Mouse (Mus musculus) forebrain, embryonic 12.5 days (tissue): ENCODE results near the gene Phb. TPM values are rescaled to one million over a fixed set of nuclear protein-coding genes. Genes with fewer than 3 reads are reported as not detected.
"Not testable (repeated sequence)": the region's sequence is repeated elsewhere in the genome, so short reads cannot be mapped to it uniquely, and the experiment has no call there.

Experiments
- ATAC-seq: fragments of 200-750 bp; cut with Nextera tagmentation; 2 replicates; pipeline ENCODE4 v1.8.0; 2017; ENCODE audit warnings: moderate TSS enrichment; ENCODE audit not compliant: low FRiP score
- H3K27ac ChIP-seq: fragments of 300-500 bp; sonication (generic); 2 replicates; pipeline ENCODE4 v1.5.1; 2016; ENCODE audit warnings: mild to moderate bottlenecking
- H3K27me3 ChIP-seq: fragments of 300-500 bp; sonication (generic); 2 replicates; pipeline ENCODE4 v1.6.1; 2016; ENCODE audit warnings: mild to moderate bottlenecking
- H3K36me3 ChIP-seq: fragments of 300-500 bp; sonication (generic); replicated peaks from 2 replicates; pipeline ENCODE4 v1.6.1; 2016; ENCODE audit warnings: mild to moderate bottlenecking
- H3K4me1 ChIP-seq: fragments of 300-500 bp; sonication (generic); 2 replicates; pipeline ENCODE4 v1.6.1; 2016
- H3K4me2 ChIP-seq: fragments of 300-500 bp; sonication (generic); 2 replicates; pipeline ENCODE4 v1.6.1; 2016; ENCODE audit warnings: mild to moderate bottlenecking, moderate library complexity
- H3K4me3 ChIP-seq: fragments of 300-500 bp; sonication (generic); replicated peaks from 2 replicates; pipeline ENCODE4 v1.5.1; 2016; ENCODE audit warnings: mild to moderate bottlenecking
- H3K9ac ChIP-seq: fragments of 300-500 bp; sonication (generic); 2 replicates; pipeline ENCODE4 v1.6.1; 2016; ENCODE audit warnings: mild to moderate bottlenecking
- H3K9me3 ChIP-seq: fragments of 300-500 bp; sonication (generic); 2 replicates; pipeline ENCODE4 v1.6.1; 2016
- WGBS: fragments of 180-500 bp; shearing (Covaris S2); methylation state at CpG from one replicate; pipeline ENCODE4 v1.1.7; 2016; 5-methylcytosine and 5-hydroxymethylcytosine counted together
- polyA plus RNA-seq: library from polyadenylated mRNA; unstranded; fragments of >200 nt; fragmentation: Nextera tagmentation; extraction: Ambion mirVana; gene quantifications from 2 replicates; pipeline ENCODE4 v1.2.1, GENCODE M21; 2016

Phb gene
- polyA plus RNA-seq, 1 experiment from 2014 or later = 169 TPM

DNA sequence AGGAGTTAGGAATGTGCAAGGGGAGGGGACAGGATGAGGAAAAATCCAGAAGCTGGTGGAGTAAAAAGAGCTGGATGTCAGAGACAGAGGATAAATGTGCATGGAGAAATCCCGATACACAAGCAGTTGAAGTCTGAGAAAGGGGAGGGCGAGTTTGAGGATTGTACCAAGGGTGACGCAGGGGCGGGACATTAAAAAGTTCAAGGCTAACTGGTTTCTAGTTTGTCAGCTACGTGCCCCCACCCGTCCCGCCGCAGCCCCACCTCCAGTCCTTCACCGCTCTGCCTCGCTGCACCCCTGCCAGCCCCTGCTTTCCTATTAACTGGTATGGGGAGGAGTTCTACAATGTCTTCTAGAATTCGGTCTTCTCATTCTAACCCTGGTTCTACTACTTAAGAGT, 420 bp downstream of the Phb start:
- no peaks in the 10 kb centered on the region for H3K27me3 ChIP-seq
- peak overlapping the region; percentile 71 for H3K4me3 ChIP-seq
- WGBS = 4% methylated on average over 11 of the region's 11 CpGs
- no peaks in the 10 kb centered on the region for H3K9me3 ChIP-seq
- H3K27ac ChIP-seq = no peak overlapping the region
- peaks cover 13% of the 10 kb centered on the region for H3K4me1 ChIP-seq
- peak; percentile 42 for ATAC-seq
- peaks cover 38% of the 10 kb centered on the region for H3K36me3 ChIP-seq
- H3K9ac ChIP-seq = peak overlapping the region; percentile 59
- H3K4me2 ChIP-seq = peak overlapping the region; percentile 87

GRCm38 (mm10) chr11:95668086-95668485, 1.3 kb downstream of the Phb start:
- not testable (repeated sequence) for H3K27me3 ChIP-seq, H3K27ac ChIP-seq, ATAC-seq, H3K4me2 ChIP-seq, H3K4me3 ChIP-seq, H3K9ac ChIP-seq, H3K9me3 ChIP-seq
- Histone ChIP-seq H3K36me3 (peaks cover 44% of the 10 kb centered on the region), H3K4me1 (peaks cover 13% of the 10 kb centered on the region)
- 90% methylated on average over 7 of the region's 7 CpGs for WGBS

DNA sequence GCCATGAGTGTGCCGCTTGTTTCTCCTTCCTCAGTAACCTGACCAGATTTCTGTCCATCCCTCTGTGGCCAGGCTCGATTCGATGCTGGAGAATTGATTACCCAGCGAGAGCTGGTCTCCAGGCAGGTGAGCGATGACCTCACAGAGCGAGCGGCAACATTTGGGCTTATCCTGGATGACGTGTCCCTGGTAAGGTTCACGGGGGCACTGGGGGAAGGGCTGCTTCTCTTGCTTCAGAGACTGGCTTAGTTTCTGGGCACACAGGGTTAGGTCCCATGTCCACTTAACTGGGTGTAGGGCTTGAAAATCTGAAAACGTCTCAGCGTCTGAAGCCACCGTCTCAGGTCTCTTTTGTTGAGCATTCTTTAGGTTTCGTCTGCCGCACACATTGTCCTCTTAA, 8.7 kb downstream of the Phb start:
- Histone ChIP-seq H3K4me1 (peaks cover 10% of the 10 kb centered on the region), H3K4me3 (no peak overlapping the region), H3K27me3 (no peaks in the 10 kb centered on the region), H3K4me2 (no peak overlapping the region), H3K9ac (no peak overlapping the region), H3K36me3 (peaks cover 77% of the 10 kb centered on the region), H3K9me3 (no peaks in the 10 kb centered on the region), H3K27ac (0 out of 2 replicates have a peak overlapping the region, but pooled peaks have one; percentile 25)
- no peak for ATAC-seq
- 90% methylated on average over 14 of the region's 14 CpGs for WGBS

DNA sequence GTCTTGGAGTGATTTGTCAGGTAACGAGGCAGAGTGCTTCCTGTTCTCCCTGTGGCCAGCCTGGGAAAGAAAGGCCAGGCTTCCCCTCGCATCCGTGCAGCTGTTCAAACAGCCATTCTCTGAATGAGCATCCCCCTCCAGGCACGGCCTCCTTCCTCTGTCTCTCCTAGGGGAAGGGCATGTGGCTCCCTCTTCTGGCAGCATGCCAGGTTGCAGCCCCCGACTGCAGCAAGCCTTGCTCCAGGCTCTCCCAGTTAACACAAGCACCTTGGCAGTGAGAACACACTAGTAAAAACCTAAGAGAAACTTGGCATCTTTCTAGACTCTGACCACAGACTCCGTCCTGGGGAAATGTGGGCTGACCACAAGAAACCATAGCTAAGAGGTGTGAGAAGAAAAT, 9.6 kb downstream of the Phb start:
- H3K27me3 ChIP-seq = no peaks in the 10 kb centered on the region
- peaks cover 77% of the 10 kb centered on the region for H3K36me3 ChIP-seq
- peak; percentile 30; the same call in 1 of the 2 replicates for ATAC-seq
- 18% methylated on average over 6 of the region's 6 CpGs for WGBS
- no peaks in the 10 kb centered on the region for H3K9me3 ChIP-seq
- H3K4me3 ChIP-seq = no peak overlapping the region
- H3K4me2 ChIP-seq = no peak overlapping the region
- H3K9ac ChIP-seq = no peak overlapping the region
- 0 out of 2 replicates have a peak overlapping the region, but pooled peaks have one; percentile 25 for H3K27ac ChIP-seq
- peaks cover 10% of the 10 kb centered on the region for H3K4me1 ChIP-seq

DNA sequence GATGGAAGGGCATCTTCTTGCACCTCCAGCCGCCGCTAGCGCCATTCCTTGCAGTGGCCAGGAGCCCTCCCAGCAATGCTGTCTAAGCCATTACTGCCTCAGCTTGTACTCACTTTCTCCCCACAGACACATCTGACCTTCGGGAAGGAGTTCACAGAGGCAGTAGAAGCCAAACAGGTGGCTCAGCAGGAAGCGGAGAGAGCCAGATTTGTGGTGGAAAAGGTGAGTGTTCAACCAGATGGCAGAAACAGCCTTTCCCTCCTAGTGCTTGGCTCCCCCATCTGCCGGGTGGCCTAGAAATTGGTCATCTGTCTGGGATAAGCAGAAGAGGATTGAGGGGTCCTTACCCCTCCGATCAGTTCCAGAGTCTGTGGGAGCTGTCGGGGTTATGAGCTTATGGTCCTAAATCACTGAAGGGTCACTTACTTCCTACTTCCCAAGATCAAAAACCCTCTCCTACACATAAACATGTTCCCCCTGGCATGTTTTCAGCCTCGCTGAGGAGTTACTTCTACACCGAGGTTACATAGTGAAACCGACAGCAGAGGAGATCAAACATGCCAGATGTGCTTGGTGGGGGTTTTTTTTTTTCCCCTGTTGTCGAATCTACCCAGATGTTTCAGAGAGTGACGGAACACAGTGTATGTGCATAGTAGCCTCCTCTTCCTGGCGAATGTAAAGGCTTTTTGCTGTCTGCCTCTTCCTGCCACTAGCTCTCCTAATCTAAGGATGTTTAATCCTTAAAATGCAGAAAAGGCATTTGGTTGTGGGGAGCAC, 11.4 kb downstream of the Phb start:
- ATAC-seq = no peak
- Histone ChIP-seq H3K27me3 (no peaks in the 10 kb centered on the region), H3K27ac (no peak overlapping the region), H3K36me3 (peaks cover 74% of the 10 kb centered on the region), H3K4me3 (no peak overlapping the region), H3K9me3 (no peaks in the 10 kb centered on the region), H3K9ac (no peak overlapping the region), H3K4me1 (peaks cover 10% of the 10 kb centered on the region), H3K4me2 (no peak overlapping the region)
- 93% methylated on average over 14 of the region's 14 CpGs for WGBS

DNA sequence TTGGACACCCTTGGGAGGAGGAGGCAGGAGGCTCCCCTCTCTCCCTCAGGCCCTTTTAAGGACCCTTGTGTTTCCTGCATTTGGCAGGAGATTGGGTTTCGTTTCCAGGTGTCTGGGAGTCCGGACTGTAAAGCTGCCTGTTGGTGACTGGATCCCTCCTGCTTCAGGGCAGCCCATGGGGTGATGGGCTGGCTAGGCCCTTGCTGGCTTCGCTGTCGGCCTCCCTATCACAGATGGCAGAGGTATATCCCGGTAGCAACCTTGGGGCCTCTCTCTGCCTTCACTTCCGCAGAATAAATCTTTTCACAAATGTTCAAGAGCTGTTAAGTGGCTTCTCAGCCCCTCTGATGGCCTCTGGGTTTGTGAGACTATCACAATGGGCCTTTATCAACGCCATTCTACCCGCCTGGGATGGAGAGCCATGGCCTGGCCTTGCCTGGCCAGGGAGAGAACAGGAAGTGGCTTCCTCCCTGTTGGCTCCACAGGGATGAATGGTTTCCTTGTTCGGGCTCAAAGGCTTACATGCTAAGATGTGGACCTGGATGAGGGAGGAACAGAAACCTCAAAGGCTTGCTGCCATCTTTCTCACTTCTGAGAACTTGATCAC, 15.3 kb downstream of the Phb start:
- 60% methylated on average over 9 of the region's 9 CpGs for WGBS
- H3K4me1 ChIP-seq = no peaks in the 10 kb centered on the region
- H3K9ac ChIP-seq = no peak overlapping the region
- no peak for ATAC-seq
- H3K4me2 ChIP-seq = no peak overlapping the region
- H3K27me3 ChIP-seq = no peaks in the 10 kb centered on the region
- peak overlapping the region; percentile 33; the same call in 1 of the 2 replicates for H3K27ac ChIP-seq
- no peak overlapping the region for H3K4me3 ChIP-seq
- peaks cover 49% of the 10 kb centered on the region for H3K36me3 ChIP-seq
- no peaks in the 10 kb centered on the region for H3K9me3 ChIP-seq

- Histone ChIP-seq H3K4me1 (no peaks in the 10 kb centered on the region), H3K4me2 (no peak overlapping the region), H3K9me3 (no peaks in the 10 kb centered on the region), H3K36me3 (peaks cover 40% of the 10 kb centered on the region), H3K9ac (no peak overlapping the region), H3K4me3 (no peak overlapping the region), H3K27ac (no peak overlapping the region), H3K27me3 (no peaks in the 10 kb centered on the region)
- ATAC-seq = no peak
- 87% methylated on average over 3 of the region's 3 CpGs for WGBS
These were observed 16.2 kb downstream of the Phb start for GRCm38 (mm10) chr11:95682946-95683345.

GRCm38 (mm10) chr11:95686031-95686430, 19.3 kb downstream of the Phb start:
- H3K4me1 ChIP-seq = no peaks in the 10 kb centered on the region
- ATAC-seq = no peak
- WGBS = 2% methylated on average over 4 of the region's 4 CpGs
- H3K27me3 ChIP-seq = no peaks in the 10 kb centered on the region
- H3K36me3 ChIP-seq = peaks cover 15% of the 10 kb centered on the region
- H3K27ac ChIP-seq = no peak overlapping the region
- H3K9me3 ChIP-seq = no peaks in the 10 kb centered on the region
- H3K4me3 ChIP-seq = no peak overlapping the region
- H3K4me2 ChIP-seq = no peak overlapping the region
- no peak overlapping the region for H3K9ac ChIP-seq

GRCm38 (mm10) chr11:95687084-95687656, 20.4 kb downstream of the Phb start:
- Histone ChIP-seq H3K9me3 (no peaks in the 10 kb centered on the region), H3K36me3 (0 out of 2 replicates have a peak, but pooled peaks cover 3% of the 10 kb centered on the region), H3K27ac (no peak overlapping the region), H3K4me1 (no peaks in the 10 kb centered on the region), H3K27me3 (no peaks in the 10 kb centered on the region), H3K4me2 (no peak overlapping the region), H3K9ac (no peak overlapping the region), H3K4me3 (no peak overlapping the region)
- 43% methylated on average over 11 of the region's 11 CpGs for WGBS
- no peak for ATAC-seq

GRCm38 (mm10) chr11:95688515-95688914, 21.8 kb downstream of the Phb start:
- Histone ChIP-seq H3K9me3 (no peaks in the 10 kb centered on the region), H3K27me3 (no peaks in the 10 kb centered on the region), H3K4me2 (no peak overlapping the region), H3K4me3 (no peak overlapping the region), H3K4me1 (no peaks in the 10 kb centered on the region), H3K36me3 (no peaks in the 10 kb centered on the region), H3K9ac (no peak overlapping the region), H3K27ac (no peak overlapping the region)
- WGBS = 85% methylated on average over 6 of the region's 6 CpGs
- no peak for ATAC-seq

DNA sequence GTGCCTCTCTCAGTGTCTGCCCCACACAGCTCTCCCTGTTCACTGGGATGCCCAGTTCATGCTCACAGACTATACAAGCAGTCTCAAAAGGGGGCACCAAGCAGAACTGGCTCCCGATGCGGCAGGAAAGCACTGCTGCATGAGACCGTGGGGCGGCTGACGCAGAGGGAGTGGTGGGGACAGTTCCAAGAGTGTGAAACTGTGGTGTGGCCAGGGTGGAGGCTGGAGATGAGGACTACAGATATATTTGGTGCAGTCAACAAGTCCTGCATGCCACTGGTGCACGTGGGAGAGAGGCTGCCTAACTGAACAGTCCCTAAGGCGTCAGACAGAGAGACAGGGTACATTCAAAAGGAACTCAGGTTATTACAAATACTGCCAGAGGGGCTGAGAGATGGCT, 22.2 kb downstream of the Phb start:
- ATAC-seq = no peak
- no peaks in the 10 kb centered on the region for H3K4me1 ChIP-seq
- H3K4me3 ChIP-seq = no peak overlapping the region
- no peak overlapping the region for H3K9ac ChIP-seq
- H3K9me3 ChIP-seq = no peaks in the 10 kb centered on the region
- H3K36me3 ChIP-seq = no peaks in the 10 kb centered on the region
- no peak overlapping the region for H3K27ac ChIP-seq
- WGBS = 81% methylated on average over 7 of the region's 7 CpGs
- H3K27me3 ChIP-seq = no peaks in the 10 kb centered on the region
- H3K4me2 ChIP-seq = no peak overlapping the region

GRCm38 (mm10) chr11:95689544-95689943, 22.8 kb downstream of the Phb start:
- H3K27me3 ChIP-seq = no peaks in the 10 kb centered on the region
- WGBS = 93% methylated on average over 3 of the region's 3 CpGs

More at GRCm38 (mm10) chr11:95689544-95689943, 22.8 kb downstream of the Phb start:
- Histone ChIP-seq H3K4me3 (no peak overlapping the region), H3K4me1 (no peaks in the 10 kb centered on the region), H3K4me2 (no peak overlapping the region), H3K27ac (no peak overlapping the region), H3K36me3 (no peaks in the 10 kb centered on the region), H3K9ac (no peak overlapping the region), H3K9me3 (no peaks in the 10 kb centered on the region)
- ATAC-seq = no peak
